Mouse (Mus musculus) neural tube, embryonic 15.5 days (tissue): ENCODE results near the gene Bri3. TPM values are rescaled to one million over a fixed set of nuclear protein-coding genes. Genes with fewer than 3 reads are reported as not detected.

Experiments
- ATAC-seq: fragments of 200-750 bp; cut with Nextera tagmentation; 2 replicates; pipeline ENCODE4 v1.8.0; 2017; ENCODE audit warnings: mild to moderate bottlenecking, moderate TSS enrichment, moderate library complexity; ENCODE audit not compliant: low FRiP score
- H3K27ac ChIP-seq: fragments of 300-500 bp; sonication (generic); replicated peaks from 2 replicates; pipeline ENCODE4 v1.5.1; 2015; ENCODE audit warnings: mild to moderate bottlenecking, inconsistent platforms
- H3K27me3 ChIP-seq: fragments of 300-500 bp; sonication (generic); replicated peaks from 2 replicates; pipeline ENCODE4 v1.6.1; 2015; ENCODE audit warnings: inconsistent platforms
- H3K36me3 ChIP-seq: fragments of 300-500 bp; sonication (generic); 2 replicates; pipeline ENCODE4 v1.6.1; 2015; ENCODE audit warnings: inconsistent platforms
- H3K4me1 ChIP-seq: fragments of 300-500 bp; sonication (generic); 2 replicates; pipeline ENCODE4 v1.6.1; 2015; ENCODE audit warnings: inconsistent platforms
- H3K4me2 ChIP-seq: fragments of 300-500 bp; sonication (generic); 2 replicates; pipeline ENCODE4 v1.6.1; 2015; ENCODE audit warnings: inconsistent platforms, mild to moderate bottlenecking, moderate library complexity
- H3K4me3 ChIP-seq: fragments of 300-500 bp; sonication (generic); replicated peaks from 2 replicates; pipeline ENCODE4 v1.5.1; 2015; ENCODE audit warnings: mild to moderate bottlenecking, inconsistent platforms
- H3K9ac ChIP-seq: fragments of 300-500 bp; sonication (generic); replicated peaks from 2 replicates; pipeline ENCODE4 v1.6.1; 2015; ENCODE audit warnings: mild to moderate bottlenecking, inconsistent platforms
- H3K9me3 ChIP-seq: fragments of 300-500 bp; sonication (generic); replicated peaks from 2 replicates; pipeline ENCODE4 v1.6.1; 2016; ENCODE audit warnings: inconsistent platforms
- WGBS: fragments of 180-500 bp; shearing (Covaris S2); methylation state at CpG from one replicate; pipeline ENCODE4 v1.1.7; 2015; ENCODE audit warnings: mixed read lengths; 5-methylcytosine and 5-hydroxymethylcytosine counted together
- polyA plus RNA-seq: library from polyadenylated mRNA; unstranded; fragments of >200 nt; fragmentation: Nextera tagmentation; extraction: Ambion mirVana; gene quantifications from 2 replicates; pipeline ENCODE4 v1.2.1, GENCODE M21; 2015

Bri3 gene
- polyA plus RNA-seq, 1 experiment from 2014 or later, result 106 TPM

DNA sequence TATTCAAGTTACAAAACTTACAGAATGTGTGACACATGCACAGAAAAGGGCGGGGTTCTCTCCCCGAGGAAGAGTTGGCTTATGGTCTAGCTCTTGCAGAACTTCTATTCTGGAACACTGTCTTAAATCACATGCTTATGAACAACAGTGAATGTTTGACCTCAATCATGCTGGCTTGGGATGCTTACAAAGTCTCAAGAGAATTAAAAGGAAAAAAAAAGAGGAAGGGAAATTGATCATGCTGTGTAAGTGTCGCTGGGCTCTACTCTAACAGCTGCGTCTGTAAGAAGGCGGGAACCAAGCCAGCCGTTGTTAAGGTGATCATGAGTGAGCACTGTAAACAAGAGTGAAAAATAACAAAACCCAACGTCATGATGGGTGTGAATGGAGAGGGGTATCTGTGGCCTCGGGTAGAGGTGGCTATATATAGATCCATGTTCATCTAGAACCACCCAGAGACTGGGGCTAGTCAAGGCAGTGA is 39.4 kb downstream of the Bri3 start:
- no peak overlapping the region for H3K9ac ChIP-seq
- no peaks in the 10 kb centered on the region for H3K36me3 ChIP-seq
- no peaks in the 10 kb centered on the region for H3K27me3 ChIP-seq
- no peak overlapping the region for H3K4me3 ChIP-seq
- no peak overlapping the region for H3K4me2 ChIP-seq
- H3K4me1 ChIP-seq, result no peaks in the 10 kb centered on the region
- no peak for ATAC-seq
- no peaks in the 10 kb centered on the region for H3K9me3 ChIP-seq
- WGBS, result 61% methylated on average over 8 of the region's 8 CpGs
- no peak overlapping the region for H3K27ac ChIP-seq

DNA sequence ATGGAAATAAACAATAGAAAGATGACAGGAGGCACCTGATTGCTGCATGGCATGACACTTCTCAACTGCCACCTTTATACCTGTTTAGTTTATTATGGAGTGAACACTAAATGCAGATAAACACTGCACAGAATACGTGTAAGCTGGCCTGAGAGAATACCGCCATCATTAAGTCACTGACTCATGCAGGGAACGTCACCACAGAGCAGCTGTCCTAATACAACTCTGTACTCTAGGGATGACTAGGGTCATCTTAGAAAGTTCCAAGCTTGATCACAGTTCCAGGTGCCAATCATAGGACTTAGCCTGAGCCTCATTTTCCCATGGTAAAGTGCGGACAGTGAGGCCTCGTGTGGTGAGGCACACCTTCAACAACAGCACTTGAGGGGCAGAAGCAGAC is 40.4 kb downstream of the Bri3 start:
- WGBS, result 79% methylated on average over 5 of the region's 5 CpGs
- no peak for ATAC-seq
- Histone ChIP-seq H3K27me3 (no peaks in the 10 kb centered on the region), H3K9me3 (no peaks in the 10 kb centered on the region), H3K36me3 (no peaks in the 10 kb centered on the region), H3K4me1 (no peaks in the 10 kb centered on the region), H3K4me2 (no peak overlapping the region), H3K9ac (no peak overlapping the region), H3K4me3 (no peak overlapping the region), H3K27ac (no peak overlapping the region)

DNA sequence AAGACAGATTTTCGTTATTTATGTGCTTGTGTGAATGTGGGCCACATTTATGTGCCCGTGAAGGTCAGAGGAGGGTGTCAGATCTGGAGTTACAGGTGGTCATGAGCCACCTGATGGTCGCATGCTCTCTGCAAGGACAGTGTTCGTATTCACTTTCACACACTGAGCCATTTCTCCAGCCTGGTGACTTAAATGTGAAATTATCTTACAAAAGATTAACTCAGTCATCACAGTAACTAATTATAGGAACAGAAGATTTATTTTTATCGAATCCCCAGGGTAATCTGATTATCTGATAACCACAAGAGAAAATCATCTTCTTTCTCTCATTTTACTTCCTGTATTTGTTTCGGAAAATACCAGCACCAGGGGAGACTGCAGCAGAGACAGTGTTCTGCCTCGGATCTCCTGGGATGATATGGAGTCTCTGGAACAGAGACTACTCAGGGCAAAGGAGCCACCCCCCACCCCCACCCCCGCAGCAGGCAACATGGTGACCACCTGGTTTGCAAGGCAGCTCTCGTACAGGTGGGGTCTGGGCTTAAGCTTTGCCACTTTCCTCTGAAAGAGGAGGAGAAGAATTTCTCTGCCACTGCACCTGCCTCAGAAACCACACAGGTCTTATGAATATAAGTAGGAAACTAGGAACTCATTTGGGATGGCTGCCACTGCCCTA is 42.5 kb downstream of the Bri3 start:
- no peaks in the 10 kb centered on the region for H3K4me1 ChIP-seq
- H3K36me3 ChIP-seq, result no peaks in the 10 kb centered on the region
- H3K27me3 ChIP-seq, result no peaks in the 10 kb centered on the region
- no peak overlapping the region for H3K27ac ChIP-seq
- no peak overlapping the region for H3K4me2 ChIP-seq
- WGBS, result 77% methylated on average over 9 of the region's 9 CpGs
- no peaks in the 10 kb centered on the region for H3K9me3 ChIP-seq
- no peak overlapping the region for H3K4me3 ChIP-seq
- H3K9ac ChIP-seq, result no peak overlapping the region
- no peak for ATAC-seq

DNA sequence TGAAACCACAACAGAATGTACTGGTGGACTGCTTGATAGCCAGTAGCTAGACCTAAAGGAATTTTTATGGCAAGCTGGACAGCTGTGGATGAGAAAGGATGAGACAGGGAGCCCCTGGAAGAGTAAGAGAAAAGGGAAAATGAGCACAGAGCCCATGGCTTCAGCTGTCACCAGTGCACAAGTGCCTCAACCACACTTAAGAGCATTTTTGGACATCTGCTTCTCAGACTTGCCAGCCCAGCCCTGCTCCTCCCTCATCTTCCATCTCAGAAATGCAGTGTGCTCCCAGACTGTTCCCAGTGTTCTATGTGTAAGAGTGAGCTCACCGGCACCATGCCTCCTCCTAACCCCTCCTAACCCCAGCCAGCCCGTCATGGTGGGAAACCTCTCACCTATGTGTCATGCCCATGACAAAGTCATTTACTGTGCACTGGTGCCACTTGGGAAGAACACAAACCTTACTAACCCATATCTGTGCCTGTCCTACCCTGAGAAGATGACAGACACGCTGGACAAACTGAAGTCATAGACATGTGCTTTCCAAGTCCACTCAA is 43.1 kb downstream of the Bri3 start:
- Histone ChIP-seq H3K4me2 (no peak overlapping the region), H3K4me3 (no peak overlapping the region), H3K36me3 (no peaks in the 10 kb centered on the region), H3K9ac (no peak overlapping the region), H3K4me1 (no peaks in the 10 kb centered on the region), H3K27ac (no peak overlapping the region), H3K27me3 (no peaks in the 10 kb centered on the region), H3K9me3 (no peaks in the 10 kb centered on the region)
- 82% methylated on average over 3 of the region's 3 CpGs for WGBS
- ATAC-seq, result no peak

DNA sequence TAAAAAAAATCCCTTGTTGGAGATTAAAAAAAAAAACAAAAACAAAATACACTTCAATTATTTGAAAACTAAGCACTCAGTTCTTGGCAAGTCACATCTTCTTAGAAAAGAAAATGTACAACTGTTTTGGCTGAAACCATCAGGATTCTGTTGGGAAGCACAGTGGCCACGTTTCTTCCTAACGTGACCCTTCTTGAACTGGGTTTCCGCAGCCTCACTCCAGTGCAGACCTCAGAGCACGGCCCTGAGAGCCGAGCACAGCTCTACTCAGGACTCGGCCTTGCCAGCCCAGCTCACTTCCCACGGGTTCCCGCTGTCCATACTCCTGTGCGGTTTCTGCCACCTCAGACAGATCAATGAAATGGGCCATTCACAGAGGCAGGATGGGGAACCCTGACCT is 44.2 kb downstream of the Bri3 start:
- Histone ChIP-seq H3K4me1 (no peaks in the 10 kb centered on the region), H3K9ac (no peak overlapping the region), H3K4me2 (no peak overlapping the region), H3K4me3 (no peak overlapping the region), H3K27me3 (no peaks in the 10 kb centered on the region), H3K9me3 (no peaks in the 10 kb centered on the region), H3K36me3 (no peaks in the 10 kb centered on the region), H3K27ac (no peak overlapping the region)
- ATAC-seq, result no peak
- 88% methylated on average over 9 of the region's 9 CpGs for WGBS

DNA sequence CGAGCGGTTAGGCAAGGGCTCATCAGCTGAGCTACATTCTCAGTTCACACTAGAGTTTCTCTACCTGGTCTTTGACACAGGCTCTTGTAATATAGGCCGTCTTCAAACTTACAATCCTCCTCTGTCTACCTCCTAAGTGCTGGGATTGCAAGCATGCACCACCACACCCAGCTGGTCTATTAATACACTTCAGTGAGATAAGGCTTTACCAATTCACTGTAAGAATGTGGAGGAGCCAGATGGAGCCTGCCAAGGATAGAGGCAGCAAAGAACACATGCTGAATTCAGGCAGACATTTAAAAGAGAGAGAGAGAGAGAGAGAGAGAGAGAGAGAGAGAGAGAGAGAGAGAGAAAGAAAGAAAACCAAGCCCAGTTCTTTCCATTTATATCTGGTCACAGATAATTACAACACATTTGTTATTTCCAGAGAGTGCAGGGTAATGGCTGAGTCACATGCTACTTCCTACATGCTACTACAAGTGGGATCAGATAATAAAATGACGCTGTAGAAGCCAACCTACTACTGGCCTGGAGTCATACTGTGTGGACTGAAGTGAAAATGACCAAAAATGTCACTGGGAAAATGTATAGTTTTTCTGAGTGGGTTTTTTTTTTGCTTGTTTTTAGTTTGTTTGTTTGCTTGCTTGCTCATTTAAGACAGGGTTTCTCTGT is 45.7 kb downstream of the Bri3 start:
- no peaks in the 10 kb centered on the region for H3K27me3 ChIP-seq

DNA sequence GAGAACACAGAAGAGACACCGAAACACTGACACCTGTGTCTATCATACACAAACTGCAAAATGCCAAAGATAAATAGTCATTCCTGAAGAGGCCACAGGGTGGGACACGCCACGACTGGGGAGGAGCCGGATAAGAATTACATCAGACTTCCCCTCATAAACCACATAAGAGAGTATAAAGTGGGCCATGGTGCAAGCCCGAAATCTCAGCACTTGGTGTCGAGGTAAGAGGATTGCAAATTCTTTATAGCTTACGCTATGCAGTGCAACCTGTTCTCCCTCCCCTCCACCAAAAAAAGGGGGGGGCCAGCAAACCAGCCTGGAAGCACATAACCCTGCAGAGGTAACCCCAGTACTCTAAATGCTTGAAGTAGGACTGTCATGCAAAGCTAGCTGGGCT is 50.7 kb downstream of the Bri3 start:
- Histone ChIP-seq H3K36me3 (no peaks in the 10 kb centered on the region), H3K27ac (no peak overlapping the region), H3K4me3 (no peak overlapping the region), H3K27me3 (no peaks in the 10 kb centered on the region), H3K9me3 (no peaks in the 10 kb centered on the region), H3K4me1 (no peaks in the 10 kb centered on the region), H3K9ac (no peak overlapping the region), H3K4me2 (no peak overlapping the region)
- ATAC-seq, result no peak
- WGBS, result 81% methylated on average over 7 of the region's 7 CpGs

More for the DNA sequence above, 45.7 kb downstream of the Bri3 start:
- H3K36me3 ChIP-seq, result no peaks in the 10 kb centered on the region
- no peak overlapping the region for H3K9ac ChIP-seq
- no peak for ATAC-seq
- no peaks in the 10 kb centered on the region for H3K9me3 ChIP-seq
- H3K27ac ChIP-seq, result no peak overlapping the region
- no peaks in the 10 kb centered on the region for H3K4me1 ChIP-seq
- H3K4me2 ChIP-seq, result no peak overlapping the region
- H3K4me3 ChIP-seq, result no peak overlapping the region
- WGBS, result 84% methylated on average over 4 of the region's 4 CpGs

DNA sequence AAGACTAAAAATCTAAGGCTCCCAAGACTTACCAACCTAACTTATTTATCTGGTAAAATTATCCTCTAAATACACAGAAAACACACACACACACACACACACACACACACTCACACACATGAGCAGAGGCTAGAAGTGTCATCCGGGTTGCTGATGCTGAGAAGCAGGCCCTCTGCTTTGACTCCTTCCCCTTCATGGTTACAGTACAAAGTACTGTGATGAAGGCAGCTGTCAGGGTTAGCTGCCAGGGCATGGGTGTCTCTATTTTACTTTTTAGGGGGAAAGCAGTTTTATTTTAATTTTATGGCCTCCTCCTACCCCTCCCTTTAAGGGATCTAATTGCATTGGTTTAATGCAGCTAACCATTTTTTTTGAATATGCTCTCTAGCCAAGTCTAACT is 51.1 kb downstream of the Bri3 start:
- Histone ChIP-seq H3K4me2 (no peak overlapping the region), H3K9me3 (no peaks in the 10 kb centered on the region), H3K4me3 (no peak overlapping the region), H3K27me3 (no peaks in the 10 kb centered on the region), H3K4me1 (no peaks in the 10 kb centered on the region), H3K36me3 (no peaks in the 10 kb centered on the region), H3K27ac (no peak overlapping the region), H3K9ac (no peak overlapping the region)
- WGBS, result 84% methylated on average over 1 of the region's 1 CpGs
- no peak for ATAC-seq

DNA sequence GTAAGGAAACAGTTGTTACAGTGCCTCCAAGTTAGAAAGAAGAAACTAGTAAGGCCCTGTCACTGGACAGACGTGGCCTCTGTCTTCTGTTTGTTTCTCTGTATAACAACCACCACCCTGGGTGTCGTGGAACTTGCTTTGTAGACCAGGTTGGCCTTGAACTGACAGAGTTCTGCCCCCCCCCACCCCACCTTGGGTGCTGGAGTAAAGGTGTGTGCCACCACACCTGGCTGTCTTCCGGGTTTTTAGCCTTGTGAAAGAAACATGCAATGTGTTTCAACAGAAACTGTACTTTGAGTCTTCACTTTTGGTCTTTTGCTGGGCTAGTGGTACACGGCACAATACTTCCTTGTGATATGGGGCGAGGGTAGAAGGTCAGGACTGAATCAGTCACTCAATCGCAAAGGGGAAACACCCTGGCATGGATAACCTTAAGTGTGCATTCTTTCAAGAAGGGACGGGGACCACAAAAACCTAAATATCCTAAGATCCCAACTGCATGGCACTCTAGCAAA is 51.9 kb downstream of the Bri3 start:
- Histone ChIP-seq H3K9me3 (no peaks in the 10 kb centered on the region), H3K4me2 (no peak overlapping the region), H3K27ac (no peak overlapping the region), H3K27me3 (no peaks in the 10 kb centered on the region), H3K4me3 (no peak overlapping the region), H3K36me3 (no peaks in the 10 kb centered on the region), H3K9ac (no peak overlapping the region), H3K4me1 (no peaks in the 10 kb centered on the region)
- 83% methylated on average over 7 of the region's 7 CpGs for WGBS
- no peak for ATAC-seq

DNA sequence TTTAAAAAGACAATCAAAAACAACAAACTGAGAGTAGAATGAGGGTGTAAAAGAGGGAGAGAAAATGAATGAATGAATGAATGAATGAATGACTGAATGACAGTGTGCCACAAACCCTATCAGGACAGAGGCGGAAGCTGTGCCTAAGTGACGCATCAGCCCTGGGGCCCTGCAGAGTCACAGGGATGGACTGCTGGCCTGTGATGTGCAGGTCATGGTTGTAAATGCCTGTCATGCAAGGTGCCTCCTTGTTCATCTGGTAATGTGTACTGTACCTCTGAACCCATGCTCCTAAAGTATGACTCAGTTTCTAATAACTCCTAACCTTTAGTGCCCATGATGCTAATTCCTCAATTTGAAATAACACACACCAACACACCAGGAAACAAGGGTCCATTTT is 58.8 kb downstream of the Bri3 start:
- Histone ChIP-seq H3K36me3 (no peaks in the 10 kb centered on the region), H3K9ac (no peak overlapping the region), H3K4me2 (no peak overlapping the region), H3K27me3 (no peaks in the 10 kb centered on the region), H3K9me3 (no peaks in the 10 kb centered on the region), H3K4me3 (no peak overlapping the region), H3K27ac (no peak overlapping the region), H3K4me1 (no peaks in the 10 kb centered on the region)
- ATAC-seq, result no peak
- WGBS, result 98% methylated on average over 2 of the region's 2 CpGs

DNA sequence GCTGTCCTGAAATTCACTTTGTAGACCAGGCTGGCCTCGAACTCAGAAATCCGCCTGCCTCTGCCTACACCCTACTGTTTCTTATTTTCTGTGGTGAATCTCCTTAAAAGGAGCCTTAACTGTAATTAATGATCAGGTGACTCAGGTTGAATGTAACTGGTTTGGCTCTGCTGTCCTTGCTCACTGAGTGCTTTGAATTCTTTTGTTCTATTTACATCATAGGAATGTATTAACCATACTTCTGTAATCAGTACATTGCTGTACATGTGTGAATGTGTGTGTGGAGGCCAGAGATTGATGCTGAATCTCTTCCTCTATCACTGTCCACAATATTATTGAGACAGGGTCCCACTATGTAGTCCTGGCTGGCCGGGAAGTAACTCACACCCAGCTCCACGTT is 64.7 kb downstream of the Bri3 start:
- Histone ChIP-seq H3K36me3 (no peaks in the 10 kb centered on the region), H3K9ac (no peak overlapping the region), H3K4me2 (no peak overlapping the region), H3K27ac (no peak overlapping the region), H3K4me3 (no peak overlapping the region), H3K4me1 (no peaks in the 10 kb centered on the region), H3K27me3 (no peaks in the 10 kb centered on the region), H3K9me3 (no peaks in the 10 kb centered on the region)
- no peak for ATAC-seq
- 82% methylated on average over 4 of the region's 4 CpGs for WGBS

DNA sequence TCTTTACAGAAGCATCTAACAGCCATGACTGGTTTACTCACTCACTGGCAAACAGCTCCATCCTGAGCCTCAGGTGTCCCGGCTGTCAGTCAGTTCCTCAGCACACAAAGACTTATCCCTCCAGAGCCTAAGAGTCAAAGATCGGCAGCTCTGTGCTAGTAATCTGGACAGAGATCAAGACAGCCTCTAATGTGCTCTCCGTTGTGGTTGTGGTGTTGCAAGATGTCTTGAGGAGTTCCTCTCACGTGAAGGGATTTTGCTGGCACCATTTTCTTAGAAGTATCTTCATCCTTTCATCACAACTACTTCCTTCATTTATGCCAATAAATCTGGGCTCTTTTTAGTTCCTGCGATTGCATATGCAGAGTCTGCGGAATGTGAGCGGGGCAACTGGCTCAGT is 67.9 kb downstream of the Bri3 start:
- no peak overlapping the region for H3K27ac ChIP-seq
- no peaks in the 10 kb centered on the region for H3K36me3 ChIP-seq
- no peak for ATAC-seq
- no peak overlapping the region for H3K4me2 ChIP-seq
- no peak overlapping the region for H3K4me3 ChIP-seq
- H3K27me3 ChIP-seq, result no peaks in the 10 kb centered on the region
- H3K9ac ChIP-seq, result no peak overlapping the region
- 87% methylated on average over 7 of the region's 7 CpGs for WGBS
- no peaks in the 10 kb centered on the region for H3K9me3 ChIP-seq
- no peaks in the 10 kb centered on the region for H3K4me1 ChIP-seq
